Mouse (Mus musculus) right cerebral cortex, postnatal 25 days (tissue): ENCODE measurements at regions not wholly inside any gene's neighbourhood (a gene's known extent, or its start where the extent isn't known, plus 50 kb on each side); places are given as distances from the start of the nearest gene placed in this dataset.
"Not testable (repeated sequence)": the region's sequence is repeated elsewhere in the genome, so short reads cannot be mapped to it uniquely, and the experiment has no call there.

Experiments
- DNase-seq: peaks from one replicate; pipeline ENCODE4 v3.0.0; 2022

- DNase-seq: no peak
Measured at GRCm38 (mm10) chr5:67487965-67488409, 59.9 kb upstream of the Bend4 start.

GRCm38 (mm10) chr5:67490709-67491108, 62.6 kb upstream of the Bend4 start:
- not testable (repeated sequence) for DNase-seq

- no peak for DNase-seq
Measured at GRCm38 (mm10) chr5:67492893-67493302, 64.8 kb upstream of the Bend4 start.

GRCm38 (mm10) chr5:67496710-67497109, 68.6 kb upstream of the Bend4 start:
- DNase-seq: no peak

GRCm38 (mm10) chr5:67520251-67520650, 87.4 kb upstream of the Shisa3 start:
- DNase-seq: no peak

GRCm38 (mm10) chr5:67521423-67521912, 86.2 kb upstream of the Shisa3 start:
- no peak for DNase-seq

- DNase-seq: peak; percentile 12
Measured at GRCm38 (mm10) chr5:67530149-67530548, 77.5 kb upstream of the Shisa3 start.

GRCm38 (mm10) chr5:67530957-67531356, 76.7 kb upstream of the Shisa3 start:
- DNase-seq: no peak

GRCm38 (mm10) chr5:67532351-67532750, 75.3 kb upstream of the Shisa3 start:
- peak; percentile 76 for DNase-seq

- peak; percentile 15 for DNase-seq
Measured at GRCm38 (mm10) chr5:67532756-67533255, 74.9 kb upstream of the Shisa3 start.

GRCm38 (mm10) chr5:67534056-67534455, 73.6 kb upstream of the Shisa3 start:
- no peak for DNase-seq

GRCm38 (mm10) chr5:67537990-67538389, 69.7 kb upstream of the Shisa3 start:
- DNase-seq: no peak

- DNase-seq: no peak
Measured at GRCm38 (mm10) chr5:67539591-67540238, 68.0 kb upstream of the Shisa3 start.

- no peak for DNase-seq
Measured at GRCm38 (mm10) chr5:67541867-67542266, 65.8 kb upstream of the Shisa3 start.

- no peak for DNase-seq
Measured at GRCm38 (mm10) chr5:67544028-67544589, 63.6 kb upstream of the Shisa3 start.

- no peak for DNase-seq
Measured at GRCm38 (mm10) chr5:67550257-67550656, 57.4 kb upstream of the Shisa3 start.

GRCm38 (mm10) chr5:67551668-67552390, 55.9 kb upstream of the Shisa3 start:
- no peak for DNase-seq

GRCm38 (mm10) chr5:67552865-67553264, 54.8 kb upstream of the Shisa3 start:
- no peak for DNase-seq
